Mouse (Mus musculus): Measurements from ENCODE around the gene Ankfn1.

DNA sequence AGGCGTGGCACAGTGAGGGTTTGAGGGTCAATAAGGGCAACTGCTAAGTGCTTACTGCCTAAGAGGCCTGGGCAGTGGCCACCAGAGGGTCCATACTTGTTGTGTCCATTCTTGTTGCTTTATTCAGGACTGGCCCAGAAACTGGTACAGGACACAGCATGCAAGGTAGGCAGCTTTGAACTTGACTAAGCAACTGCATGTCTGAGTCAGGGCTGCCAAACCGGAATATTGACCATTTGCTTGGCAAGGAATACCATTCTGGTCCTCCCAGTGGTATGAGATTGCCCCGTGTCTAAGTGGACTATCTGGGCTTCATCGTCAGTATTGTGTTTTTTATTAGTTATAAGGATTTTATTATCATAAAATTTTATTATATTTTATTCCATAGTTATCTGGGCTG, 312.1 kb downstream of the Ankfn1 start:
- TF ChIP-seq POLR2A (IDR thresholded peaks at IDR 0.05; ENCODE audit: borderline replicate concordance, extremely low read depth, low read depth, low read length) (no peak), CTCF (IDR thresholded peaks at IDR 0.05; ENCODE audit: insufficient read depth, low read length) (no peak)
